Mouse (Mus musculus) left cerebral cortex, postnatal 36 days (tissue): ENCODE measurements around the gene Setd3. TPM values are rescaled to one million over a fixed set of nuclear protein-coding genes. Genes with fewer than 3 reads are reported as not detected.

ENCODE experiments used
- DNase-seq, 2 experiments: peaks; one replicate each; pipeline ENCODE4 v3.0.0; 2021 to 2022; ENCODE audit warnings: low spot score in 2 of 2, mixed read lengths in 1 of 2
- intact Hi-C: fragments of 180-260 bp; cut with DNase I; formaldehyde crosslinking; loops from one replicate; pipeline ENCODE4 v1.15.1; 2025
- total RNA-seq, 2 experiments: library from RNA; stranded (reverse); gene quantifications; 2 replicates each; pipeline ENCODE4 v1.2.3; 2021

Gene Setd3
- total RNA-seq, 2 experiments from 2014 or later, result 164 to 165 TPM

GRCm38 (mm10) chr12:108208216-108208615, 29.1 kb upstream of the Setd3 start:
- no peak for DNase-seq
- intact Hi-C loops, result loop anchor here (2.0 to 10.0 kb wide), 2 partner anchors 85 to 307 kb away; no protein-coding TSS in a partner anchor

DNA sequence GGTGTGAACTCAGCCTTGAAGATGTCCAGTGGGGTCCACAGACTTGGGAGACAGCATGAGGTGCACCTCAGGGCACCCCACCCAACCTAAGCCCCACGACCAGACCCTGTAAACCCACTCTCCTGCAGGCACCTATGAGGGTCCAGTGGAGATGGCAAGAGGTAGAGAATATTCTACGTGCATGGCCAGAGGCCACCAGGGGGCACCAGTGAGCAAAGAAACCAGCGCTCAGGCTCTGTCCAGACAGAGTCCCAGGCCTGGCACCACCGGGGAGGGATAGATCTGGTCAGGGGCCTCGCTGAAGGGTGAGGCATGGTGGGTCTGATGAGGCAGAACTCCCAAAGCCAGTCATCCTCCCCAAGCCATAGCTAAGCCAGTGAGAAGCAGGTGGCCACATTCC, 27.5 kb upstream of the Setd3 start:
- peak in 1 of 2 experiments; percentile 72 for DNase-seq
- intact Hi-C loops, result loop anchor here (10.0 kb wide), 1 partner anchor 308 kb away; no protein-coding TSS in a partner anchor

DNA sequence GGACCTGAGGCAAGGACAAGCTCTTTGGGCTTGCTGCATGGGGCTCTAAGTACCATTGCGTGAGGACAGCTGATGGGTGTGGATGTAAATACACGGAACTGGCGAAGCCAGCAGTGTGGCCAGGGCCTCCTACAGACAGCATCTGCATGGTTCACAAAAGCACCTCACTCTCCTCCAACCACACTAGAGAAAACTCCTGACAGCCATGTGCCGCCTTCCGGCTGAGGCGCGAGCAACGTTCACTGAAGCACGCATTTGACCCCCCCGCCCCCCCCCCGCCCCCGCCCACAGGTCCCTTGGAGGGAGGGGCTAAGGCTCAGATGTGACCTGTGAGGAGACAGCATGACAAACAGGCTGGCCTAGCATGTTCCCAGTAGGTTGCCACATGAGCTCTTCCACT, 25.9 kb upstream of the Setd3 start:
- intact Hi-C loops, result loop anchor here (10.0 kb wide), 1 partner anchor 310 kb away; no protein-coding TSS in a partner anchor
- DNase-seq, result no peak

DNA sequence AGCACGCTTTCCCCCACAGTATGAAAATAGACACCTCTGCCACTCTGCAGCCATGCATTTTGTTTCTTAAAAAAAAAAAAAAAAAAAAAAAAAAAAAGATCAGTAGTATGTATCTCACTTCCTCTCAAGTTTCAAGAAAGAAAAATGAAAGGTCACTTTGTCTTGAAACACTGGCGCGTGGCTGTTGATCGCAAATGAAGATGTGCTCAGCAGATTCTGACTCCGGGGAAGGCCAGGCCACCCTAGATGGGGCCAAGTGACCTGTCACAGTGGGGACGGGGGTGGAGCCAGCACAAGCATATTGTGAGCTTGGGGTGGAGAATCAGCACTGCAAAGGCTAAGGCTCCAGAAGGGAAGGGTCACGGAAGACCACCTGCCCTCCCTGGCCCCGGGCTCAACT, 24.8 kb upstream of the Setd3 start:
- intact Hi-C loops, result loop anchor here (10.0 kb wide), 1 partner anchor 311 kb away; no protein-coding TSS in a partner anchor
- no peak for DNase-seq

- no peak for DNase-seq
- intact Hi-C loops, result loop anchor here (10.0 kb wide), 1 partner anchor 315 kb away; no protein-coding TSS in a partner anchor
Measured at GRCm38 (mm10) chr12:108200094-108200493, 21.0 kb upstream of the Setd3 start.

DNA sequence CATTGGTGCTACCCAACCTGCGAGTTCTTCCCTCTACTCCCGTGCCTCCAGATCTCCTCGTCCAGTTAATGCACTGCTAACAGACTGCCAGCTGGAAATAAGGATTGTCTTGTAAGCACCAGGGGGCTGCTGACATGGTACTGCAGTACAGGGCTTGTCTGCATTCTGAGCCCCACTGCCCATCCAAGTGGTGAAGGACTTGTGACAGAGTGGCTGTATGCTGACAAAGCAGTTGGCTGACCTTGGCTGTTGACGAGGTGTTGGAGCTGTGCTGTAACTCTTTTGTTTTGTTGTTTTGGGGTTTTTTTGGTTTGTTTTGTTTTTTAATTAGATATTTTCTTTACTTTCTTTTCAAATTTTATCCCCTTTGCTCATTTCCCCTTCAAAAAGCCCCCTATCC, 19.3 kb upstream of the Setd3 start:
- intact Hi-C loops, result no loop called here
- DNase-seq, result no peak

DNA sequence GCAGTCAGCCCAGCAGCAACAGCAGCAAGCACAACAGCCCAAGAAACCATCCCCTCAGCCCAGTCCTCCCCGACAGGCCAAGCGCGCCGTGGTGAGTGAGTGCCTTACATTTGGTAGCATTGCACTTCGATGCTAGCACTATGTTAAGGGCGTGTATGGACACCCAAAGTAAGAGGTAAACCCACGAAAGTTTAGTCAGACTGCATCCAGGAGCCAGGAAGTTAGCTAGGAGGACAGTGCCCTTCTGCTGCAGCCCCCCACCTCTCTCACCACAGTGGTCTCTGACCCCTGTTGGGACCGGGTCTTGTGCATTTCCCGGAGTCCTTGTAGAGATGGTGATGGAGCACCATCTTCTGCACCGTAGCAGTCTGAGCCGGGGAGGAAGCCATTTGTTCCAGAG, 16.6 kb upstream of the Setd3 start:
- intact Hi-C loops, result no loop called here
- DNase-seq, result no peak

- intact Hi-C loops, result no loop called here
- DNase-seq, result peak in 1 of 2 experiments; percentile 19
Measured at GRCm38 (mm10) chr12:108193878-108194277, 14.8 kb upstream of the Setd3 start.

DNA sequence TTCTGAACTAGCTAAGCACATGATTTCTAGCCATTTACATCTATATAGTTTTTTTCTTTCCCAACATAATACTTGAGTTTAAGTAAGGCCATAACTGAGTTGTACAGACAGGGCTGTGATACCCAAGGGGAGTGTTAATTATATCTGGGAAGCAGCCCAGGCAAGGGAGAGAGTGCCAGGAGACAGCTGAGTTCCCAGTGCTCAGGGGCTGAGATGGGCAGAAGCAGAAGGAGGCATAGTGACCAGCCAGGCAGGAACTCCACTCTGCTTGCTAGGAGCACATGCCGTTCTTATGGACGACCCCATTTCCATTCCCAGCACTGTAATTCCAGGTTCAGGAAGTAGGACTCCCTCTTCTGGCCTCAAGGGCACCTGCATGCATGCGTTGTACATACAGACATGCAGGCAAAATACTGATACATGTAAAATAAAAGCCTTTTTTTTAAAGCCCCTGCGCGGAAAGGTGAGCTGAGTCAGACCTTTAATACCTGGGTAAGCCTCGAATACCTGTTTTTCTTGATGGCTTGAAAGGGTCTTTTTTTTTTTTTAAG, 8.5 kb upstream of the Setd3 start:
- no peak for DNase-seq
- intact Hi-C loops, result no loop called here

DNA sequence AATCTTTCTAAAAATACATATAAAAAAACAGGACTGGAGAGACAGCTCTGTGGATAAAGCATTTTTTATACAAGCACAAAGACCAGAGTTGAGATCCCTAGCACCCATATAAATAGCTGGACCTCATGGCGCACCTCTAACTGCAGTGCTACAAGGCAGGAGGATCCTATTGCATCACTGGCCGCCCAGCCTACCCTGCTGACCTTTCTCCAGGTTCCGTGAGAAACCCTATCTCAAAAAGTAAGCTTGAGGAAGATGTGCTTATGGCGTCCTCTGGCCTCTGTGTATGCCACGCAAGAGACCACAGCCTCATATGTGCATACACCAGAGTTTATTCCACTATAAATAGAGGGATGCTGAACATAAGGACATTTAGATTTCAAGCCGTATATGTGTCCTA, 2.6 kb upstream of the Setd3 start:
- intact Hi-C loops, result no loop called here
- no peak for DNase-seq

DNA sequence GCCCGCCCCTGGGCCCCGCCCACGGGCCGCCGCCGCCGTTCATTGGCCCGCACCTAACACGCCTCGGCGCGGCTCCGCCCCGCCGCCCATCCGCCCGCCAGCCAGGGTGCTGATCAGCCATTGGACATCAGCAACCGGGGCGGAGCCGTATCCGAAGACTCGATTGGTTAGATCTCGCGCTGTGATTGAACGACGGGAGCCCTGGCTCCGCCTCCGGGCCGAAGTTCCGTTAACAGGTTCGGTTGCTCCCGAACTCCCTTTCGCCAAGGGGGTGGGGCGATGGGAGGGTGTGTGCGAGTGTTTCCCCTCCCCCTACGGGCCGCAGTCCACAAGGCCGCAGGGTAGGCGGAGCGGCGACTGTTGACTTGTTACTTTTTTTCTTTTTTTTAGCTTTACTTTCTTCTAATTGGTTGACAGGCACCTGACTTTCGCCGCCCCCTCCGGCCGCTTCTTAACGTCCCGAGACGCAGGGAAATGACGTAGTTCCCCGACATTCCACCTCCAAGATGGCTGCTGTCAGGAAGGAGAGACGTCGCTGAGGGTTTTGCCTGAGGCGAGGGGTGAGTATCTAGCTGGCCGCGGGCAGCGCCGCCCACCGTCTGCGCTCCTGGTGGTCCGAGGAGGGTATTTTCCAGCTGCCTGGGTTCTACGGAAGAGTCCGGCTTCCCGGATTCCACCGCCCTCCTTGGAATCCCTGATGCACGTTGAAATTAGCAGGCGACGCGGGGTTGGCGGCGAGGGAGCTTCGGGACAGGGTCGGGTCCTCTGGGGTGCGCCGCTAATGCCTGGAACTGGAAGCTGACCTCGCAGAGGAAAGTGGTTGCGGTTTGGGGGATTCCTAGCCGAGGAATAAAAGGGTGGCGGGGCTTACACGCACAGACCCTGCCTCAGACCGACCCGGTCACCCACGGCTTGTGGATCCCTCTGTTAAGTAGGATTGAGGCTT, 480 bp upstream of the Setd3 start, which contains the start of gene Ccnk:
Ccnk (plus strand) TSS at position 259 of the 946 bp plus-strand sequence.
- intact Hi-C loops, result no loop called here
- peak; percentile 99 for DNase-seq

DNA sequence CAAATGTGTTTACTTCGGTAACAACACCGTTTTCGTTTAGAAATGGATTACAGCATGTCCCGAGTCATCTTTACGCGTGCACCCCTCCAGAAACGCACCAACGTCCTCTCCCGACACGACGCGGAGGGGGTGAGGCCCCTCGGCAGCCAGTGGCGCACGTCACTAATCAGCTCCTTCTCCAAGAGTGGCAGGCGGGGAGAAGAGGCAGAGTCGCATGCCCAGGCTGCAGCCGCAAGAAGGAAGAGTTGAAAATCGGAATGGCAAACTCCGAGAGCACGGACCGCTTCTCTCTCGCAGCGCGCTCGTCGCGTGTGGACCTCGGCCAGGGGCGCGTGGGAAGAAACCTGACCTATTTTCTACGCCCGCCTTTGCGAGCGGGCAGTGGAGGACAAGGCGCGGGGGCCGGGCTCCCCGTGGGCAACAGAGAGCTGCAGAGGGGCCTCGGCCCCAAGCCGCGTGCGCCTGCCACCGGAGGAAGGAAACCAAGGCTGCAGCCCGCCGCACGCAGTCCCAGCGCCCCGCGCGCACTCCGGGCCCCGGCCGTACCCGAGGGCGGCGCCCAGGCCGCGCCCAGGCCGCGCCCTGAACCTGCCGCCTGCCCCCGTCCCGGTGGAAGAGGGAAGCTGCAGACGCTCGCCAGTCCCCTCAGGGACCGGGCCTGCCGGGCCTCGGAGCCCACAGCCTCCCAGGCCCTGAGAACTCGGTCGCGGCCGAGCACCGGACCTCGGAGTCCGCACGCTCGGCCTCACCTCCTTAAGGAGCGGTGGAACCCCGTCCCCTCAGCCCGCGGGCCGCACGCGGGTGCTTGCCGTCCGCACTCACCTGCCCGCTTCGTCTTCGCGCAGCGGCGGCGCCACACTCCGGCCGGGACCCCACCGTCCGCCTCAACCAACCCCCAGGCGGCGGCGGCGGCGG, 526 bp downstream of the Setd3 start:
- peak; percentile 76 to 78 for DNase-seq
- intact Hi-C loops, result no loop called here

GRCm38 (mm10) chr12:108176366-108176765, 2.7 kb downstream of the Setd3 start:
- DNase-seq, result no peak
- intact Hi-C loops, result no loop called here

GRCm38 (mm10) chr12:108174606-108175505, 4.3 kb downstream of the Setd3 start:
- no peak for DNase-seq
- intact Hi-C loops, result no loop called here

GRCm38 (mm10) chr12:108172639-108173038, 6.5 kb downstream of the Setd3 start:
- intact Hi-C loops, result no loop called here
- DNase-seq, result no peak

DNA sequence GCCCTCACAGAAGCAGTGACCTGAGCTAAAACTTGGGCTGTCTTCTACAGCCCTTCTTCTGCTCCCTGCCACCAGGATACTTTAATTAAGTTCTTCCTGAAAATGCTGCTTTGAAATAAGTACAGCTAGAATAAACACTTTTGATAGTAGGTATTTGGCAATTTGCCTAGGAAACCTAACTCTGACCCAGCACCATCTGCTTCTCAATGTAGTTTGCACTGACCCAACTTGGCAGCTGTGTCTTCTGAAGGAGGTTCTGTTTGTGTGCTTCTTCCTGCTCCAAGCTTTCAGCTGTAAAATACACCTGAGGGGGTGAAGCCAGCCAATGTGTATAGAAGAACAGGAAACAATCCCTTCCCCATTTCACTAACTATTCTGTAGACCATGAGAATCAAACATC, 7.8 kb downstream of the Setd3 start:
- intact Hi-C loops, result no loop called here
- no peak for DNase-seq

DNA sequence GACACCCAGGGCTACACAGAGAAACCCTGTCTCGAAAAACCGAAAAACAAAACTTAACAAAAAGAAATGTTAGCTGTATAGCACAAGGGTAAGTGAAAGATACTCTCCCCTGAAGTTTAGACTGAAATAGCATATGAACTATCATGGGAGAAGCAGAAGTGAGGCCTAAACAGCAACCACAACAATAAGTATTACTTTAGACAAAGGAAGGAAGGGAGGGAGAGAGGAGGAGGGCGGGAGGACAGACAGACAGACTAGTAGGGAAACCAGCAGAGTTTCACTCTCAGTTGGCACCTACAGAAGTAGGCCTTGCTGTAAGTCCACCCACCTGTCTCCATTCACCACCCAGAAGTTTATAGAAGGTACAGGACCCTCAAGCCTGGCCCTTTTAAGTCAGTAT, 8.6 kb downstream of the Setd3 start:
- DNase-seq, result no peak
- intact Hi-C loops, result no loop called here

- DNase-seq, result no peak
- intact Hi-C loops, result no loop called here
Measured at GRCm38 (mm10) chr12:108168909-108169308, 10.2 kb downstream of the Setd3 start.

DNA sequence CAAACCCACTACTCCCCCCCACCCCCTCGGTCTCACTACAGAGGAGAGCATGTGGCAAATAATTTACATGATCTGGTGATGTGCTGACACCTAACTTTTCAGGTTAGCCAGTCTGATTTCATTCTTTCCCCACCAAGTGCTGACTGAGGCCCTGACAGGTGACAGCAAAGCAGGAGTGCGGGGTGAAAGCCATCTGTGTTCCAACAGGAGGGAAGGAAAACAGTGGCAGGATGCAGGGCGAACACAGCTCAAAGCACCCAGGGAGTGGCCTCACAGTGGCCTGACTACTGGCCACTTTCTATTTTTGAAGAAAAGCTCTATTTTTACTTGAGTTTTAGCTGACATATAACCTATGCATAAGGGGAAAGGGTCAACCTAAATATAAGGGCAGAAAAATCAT, 15.4 kb downstream of the Setd3 start:
- intact Hi-C loops, result no loop called here
- no peak for DNase-seq
